Comparison of ENCODE assay signal across 10 mouse cellular contexts in the genomic region with DNA sequence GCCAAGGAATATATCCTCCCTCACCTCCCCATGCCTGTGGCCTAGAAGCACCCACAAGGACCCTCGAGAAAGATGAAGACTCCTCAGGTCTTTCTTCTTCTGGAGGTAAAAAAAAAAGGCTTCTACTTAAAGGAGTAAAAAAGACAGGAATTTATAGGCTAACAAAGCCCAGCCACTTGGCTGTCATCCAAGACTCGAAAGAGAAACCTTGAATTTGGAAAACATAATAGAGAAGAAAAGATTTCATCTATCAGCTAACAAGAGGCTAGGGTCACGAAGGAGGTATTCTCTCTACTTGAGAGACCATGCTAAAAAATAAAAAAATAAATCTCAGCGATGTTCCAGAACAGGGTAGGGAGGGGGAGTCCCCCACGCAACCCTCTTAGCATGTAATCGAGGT.
DNase-seq lines count a peak whose midpoint lies in the region; ATAC-seq lines count a peak whose summit lies in the region.
"Had no signal": no experiment of that assay in that cellular context is flagged by ENCODE, and none has a peak within 500 bp of the region (broad histone marks: within the 10 kb centered on the region; RNA-seq: fewer than 3 reads in every experiment).

No protein-coding gene starts in this region.

- peaks cover 19% of the 10 kb centered on the region for H3K4me1 ChIP-seq in intestine, embryonic 14.5 days (replicated peaks; ENCODE audit: control insufficient read depth, insufficient read depth, low read length)
- H3K4me1 ChIP-seq in intestine, embryonic 15.5 days (replicated peaks): peaks cover 13% of the 10 kb centered on the region
- H3K4me1 ChIP-seq in neural tube, embryonic 13.5 days (replicated peaks): peaks cover 13% of the 10 kb centered on the region; the same call in 1 of the 2 replicates
- H3K4me1 ChIP-seq in embryonic facial prominence, embryonic 14.5 days (ENCODE audit: control insufficient read depth, insufficient read depth, low read length): peaks cover 21% of the 10 kb centered on the region

- no peaks in the 10 kb centered on the region for H3K9me3 ChIP-seq in intestine, embryonic 14.5 days (ENCODE audit: control insufficient read depth, low read length)
- H3K9me3 ChIP-seq in intestine, embryonic 15.5 days: no peaks in the 10 kb centered on the region
- H3K9me3 ChIP-seq in neural tube, embryonic 13.5 days: no peaks in the 10 kb centered on the region
- no peaks in the 10 kb centered on the region for H3K9me3 ChIP-seq in embryonic facial prominence, embryonic 14.5 days (ENCODE audit: control insufficient read depth, low read length)

- no peaks in the 10 kb centered on the region for H3K36me3 ChIP-seq in intestine, embryonic 14.5 days (ENCODE audit: control insufficient read depth, insufficient read depth, low read length)
- no peaks in the 10 kb centered on the region for H3K36me3 ChIP-seq in intestine, embryonic 15.5 days
- H3K36me3 ChIP-seq in neural tube, embryonic 13.5 days: no peaks in the 10 kb centered on the region
- no peaks in the 10 kb centered on the region for H3K36me3 ChIP-seq in embryonic facial prominence, embryonic 14.5 days (ENCODE audit: control insufficient read depth, insufficient read depth, low read length)
- H3K36me3 ChIP-seq: G1E had no signal

- H3K4me3 ChIP-seq in intestine, embryonic 14.5 days (ENCODE audit: low read depth, low read length): no peak overlapping the region
- H3K4me3 ChIP-seq in intestine, embryonic 15.5 days (replicated peaks): no peak overlapping the region
- no peak overlapping the region for H3K4me3 ChIP-seq in neural tube, embryonic 13.5 days
- H3K4me3 ChIP-seq in embryonic facial prominence, embryonic 14.5 days (ENCODE audit: low read depth, low read length): no peak overlapping the region

- ATAC-seq in intestine, embryonic 14.5 days (replicated peaks; ENCODE audit: low FRiP score, low TSS enrichment, low read depth): no peak
- no peak for ATAC-seq in intestine, embryonic 15.5 days
- ATAC-seq in neural tube, embryonic 13.5 days (ENCODE audit: low read depth): no peak
- ATAC-seq in embryonic facial prominence, embryonic 14.5 days (ENCODE audit: low read depth): no peak

- no peak for DNase-seq in intestine, embryonic 14.5 days (ENCODE audit: low spot score)
- no peak for DNase-seq in neural tube, embryonic 10.5 days (ENCODE audit: extremely low spot score, low spot score)
- peak; percentile 79 for DNase-seq in embryonic facial prominence, embryonic 14.5 days (ENCODE audit: low spot score)
- no peak for DNase-seq in cerebellum, adult 9-11 months
- DNase-seq in thymus, postnatal 4 days: no peak
- DNase-seq: left cerebral cortex, postnatal 4 days; thymus, postnatal 14 days had no signal

- no peak overlapping the region for H3K4me2 ChIP-seq in intestine, embryonic 14.5 days (ENCODE audit: low read length)
- no peak overlapping the region for H3K4me2 ChIP-seq in intestine, embryonic 15.5 days (replicated peaks)
- H3K4me2 ChIP-seq in neural tube, embryonic 13.5 days: no peak overlapping the region
- H3K4me2 ChIP-seq in embryonic facial prominence, embryonic 14.5 days (ENCODE audit: low read depth, low read length): no peak overlapping the region

- WGBS in intestine, embryonic 14.5 days: 27% methylated on average over 6 of the region's 6 CpGs
- 36% methylated on average over 6 of the region's 6 CpGs for WGBS in intestine, embryonic 15.5 days
- 45% methylated on average over 6 of the region's 6 CpGs for WGBS in neural tube, embryonic 13.5 days
- 28% methylated on average over 6 of the region's 6 CpGs for WGBS in embryonic facial prominence, embryonic 14.5 days

- H3K27me3 ChIP-seq in intestine, embryonic 14.5 days (replicated peaks; ENCODE audit: control insufficient read depth, insufficient read depth, low read length): no peaks in the 10 kb centered on the region
- H3K27me3 ChIP-seq in intestine, embryonic 15.5 days (replicated peaks): no peaks in the 10 kb centered on the region
- H3K27me3 ChIP-seq in neural tube, embryonic 13.5 days: no peaks in the 10 kb centered on the region
- no peaks in the 10 kb centered on the region for H3K27me3 ChIP-seq in embryonic facial prominence, embryonic 14.5 days (replicated peaks; ENCODE audit: control insufficient read depth, insufficient read depth, low read length)

- no peak overlapping the region for H3K9ac ChIP-seq in intestine, embryonic 14.5 days (ENCODE audit: low read length)
- H3K9ac ChIP-seq in intestine, embryonic 15.5 days: no peak overlapping the region
- no peak overlapping the region for H3K9ac ChIP-seq in neural tube, embryonic 13.5 days
- H3K9ac ChIP-seq in embryonic facial prominence, embryonic 14.5 days (ENCODE audit: low read depth, low read length): no peak overlapping the region

- peak overlapping the region; percentile 29; the same call in 1 of the 2 replicates for H3K27ac ChIP-seq in intestine, embryonic 14.5 days (ENCODE audit: low read depth)
- no peak overlapping the region for H3K27ac ChIP-seq in intestine, embryonic 15.5 days
- H3K27ac ChIP-seq in neural tube, embryonic 13.5 days (replicated peaks): peak overlapping the region; percentile 57; the same call in 1 of the 2 replicates
- H3K27ac ChIP-seq in embryonic facial prominence, embryonic 14.5 days (replicated peaks; ENCODE audit: low read depth, low read length): no peak overlapping the region

Comparison
In these comparisons a context has a peak if more than half of its experiments do, and no peak if none do; other contexts are left out.
1. H3K27ac ChIP-seq: peak in intestine, embryonic 14.5 days (single experiment) and neural tube, embryonic 13.5 days (single experiment); none in intestine, embryonic 15.5 days (single experiment) and embryonic facial prominence, embryonic 14.5 days (single experiment).